Mouse (Mus musculus) frontal cortex, postnatal 36 days (tissue): ENCODE measurements around the gene Elmo1.

ENCODE experiments used
- DNase-seq, 2 experiments: peaks; one replicate each; pipeline ENCODE4 v3.0.0; 2022; ENCODE audit warnings: low spot score in 2 of 2

Elmo1 gene

DNA sequence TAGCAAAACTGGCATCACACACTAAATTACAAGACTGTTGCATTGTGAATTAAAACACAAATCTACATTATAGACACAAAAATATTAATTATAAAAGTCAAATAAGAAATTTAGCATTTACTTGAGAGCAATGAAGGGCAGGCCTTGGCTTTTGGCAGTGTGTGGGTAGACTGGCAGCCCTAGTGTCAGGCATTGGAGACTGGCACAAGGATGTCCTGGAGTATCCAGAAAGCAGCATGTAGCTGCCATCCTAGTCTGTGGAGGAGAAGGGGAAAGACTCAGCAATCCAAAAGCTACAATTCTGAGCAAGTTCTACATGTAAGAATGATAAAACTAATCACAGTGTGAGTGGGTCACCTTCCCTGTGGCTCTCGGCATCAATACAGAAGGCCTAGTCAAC is 446.7 kb downstream of the Elmo1 start:
- no peak for DNase-seq

- peak in 1 of 2 experiments; percentile 44 for DNase-seq
Measured at GRCm38 (mm10) chr13:20537487-20537886, 447.1 kb downstream of the Elmo1 start.

DNA sequence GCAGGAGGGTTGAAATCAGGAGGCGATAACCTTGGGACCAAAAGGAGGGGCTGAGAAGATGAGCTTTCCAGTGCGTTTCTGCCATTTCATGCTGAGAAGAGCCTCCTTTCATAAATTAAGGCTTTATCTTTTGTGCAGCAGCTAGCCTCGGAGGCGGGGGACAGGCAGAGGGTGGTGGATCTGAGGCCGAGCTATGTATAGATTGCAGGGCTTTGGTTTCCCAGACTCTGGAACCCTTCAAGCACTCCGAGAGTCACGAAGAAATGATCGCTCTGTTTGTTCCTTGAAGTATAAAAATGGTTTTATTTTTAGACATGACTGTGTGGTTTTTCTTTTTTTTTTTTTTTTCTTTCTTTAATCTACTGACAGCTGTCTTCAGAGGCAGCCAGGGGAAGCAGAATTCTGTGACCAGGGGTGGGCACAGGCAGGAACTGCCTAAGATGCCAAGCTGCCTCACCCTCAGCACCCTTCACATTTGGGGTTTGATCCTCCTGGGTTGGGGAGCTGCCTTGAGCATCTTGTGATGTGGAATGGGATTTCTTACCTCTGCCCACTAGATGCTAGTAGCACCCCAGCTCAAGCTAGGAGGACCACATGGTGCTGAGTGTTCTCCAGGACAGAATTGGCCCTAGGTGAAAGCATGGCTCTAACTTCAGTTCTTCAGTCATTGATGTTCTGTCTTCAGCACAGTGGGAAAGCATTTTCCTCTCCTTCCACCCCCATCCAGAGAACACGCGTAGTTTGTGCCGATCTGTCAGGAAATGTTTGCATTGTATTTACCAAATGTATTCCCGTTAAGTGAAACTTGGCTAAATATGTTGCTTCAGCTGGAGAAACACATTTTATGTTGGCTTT is 448.0 kb downstream of the Elmo1 start:
- DNase-seq: peak; percentile 61 to 77

DNA sequence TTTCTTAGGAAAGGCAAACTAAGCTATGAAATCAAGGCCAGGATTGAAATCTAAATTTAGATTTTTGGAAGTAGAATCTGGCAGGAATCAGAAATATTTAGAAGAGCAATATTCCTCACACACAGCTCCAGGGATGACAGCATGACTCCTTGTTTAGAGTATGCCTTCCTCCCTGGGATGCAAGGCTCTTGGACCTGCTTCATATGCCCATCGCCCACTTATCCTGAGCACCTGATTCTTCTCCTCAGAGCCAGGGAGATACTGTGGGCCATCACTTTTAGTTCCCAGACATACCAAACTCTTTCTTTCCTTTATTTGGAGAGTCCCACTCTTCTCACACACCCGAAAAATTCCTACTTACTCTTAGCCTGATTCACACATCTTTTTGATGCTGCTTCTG is 449.2 kb downstream of the Elmo1 start:
- DNase-seq: peak in 1 of 2 experiments; percentile 33

GRCm38 (mm10) chr13:20546568-20547204 is 456.3 kb downstream of the Elmo1 start:
- no peak for DNase-seq

- DNase-seq: no peak
Measured at GRCm38 (mm10) chr13:20549983-20550382, 459.6 kb downstream of the Elmo1 start.

DNA sequence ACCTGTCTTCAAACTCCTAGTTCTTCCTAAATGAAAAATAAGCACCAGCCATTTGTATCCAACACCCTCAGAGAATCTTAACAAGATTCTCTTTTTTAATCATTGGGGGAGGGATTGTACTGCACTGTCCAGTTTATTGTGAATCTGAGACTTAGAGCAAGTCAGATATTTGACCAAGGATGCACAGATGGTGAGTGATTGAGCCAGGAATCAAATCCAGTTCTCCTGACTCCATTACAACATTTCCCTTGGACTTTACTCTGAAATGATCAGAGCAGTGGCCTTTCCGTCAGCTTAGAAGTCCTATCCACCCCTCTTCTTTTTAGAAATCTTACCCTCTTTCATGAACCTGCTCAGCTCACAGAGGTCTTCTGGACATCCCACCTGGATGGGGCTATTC is 461.2 kb downstream of the Elmo1 start:
- no peak for DNase-seq

DNA sequence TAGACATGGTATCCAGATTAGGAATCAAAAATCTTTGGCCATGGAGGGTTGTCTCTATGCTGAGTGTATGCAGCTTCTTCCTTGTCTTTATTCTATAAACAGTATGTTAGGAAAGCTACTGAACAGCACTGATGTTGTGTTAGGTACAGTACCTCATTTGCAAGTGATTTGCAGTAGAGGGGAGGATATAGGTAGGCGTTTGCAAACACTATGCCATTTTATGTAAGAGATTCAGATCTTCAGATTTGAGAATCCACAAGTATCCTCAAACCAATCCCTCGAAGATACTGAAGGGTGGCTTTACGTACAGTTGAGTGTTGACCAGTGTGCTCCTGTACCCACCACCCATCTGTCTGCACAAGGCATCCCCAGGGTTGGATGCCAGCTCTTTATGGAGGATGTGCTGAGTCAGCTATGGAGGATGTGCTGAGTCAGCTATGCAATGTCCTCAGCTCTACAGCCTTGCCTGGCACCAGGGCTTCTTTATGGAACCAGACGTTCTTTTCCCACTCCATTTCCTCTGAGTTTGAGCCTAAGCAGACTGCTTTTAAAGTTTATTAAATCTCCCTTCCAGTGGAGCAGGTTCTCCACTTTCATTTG is 465.6 kb downstream of the Elmo1 start:
- peak in 1 of 2 experiments; percentile 22 for DNase-seq

- no peak for DNase-seq
Measured at GRCm38 (mm10) chr13:20556739-20557138, 466.3 kb downstream of the Elmo1 start.

DNA sequence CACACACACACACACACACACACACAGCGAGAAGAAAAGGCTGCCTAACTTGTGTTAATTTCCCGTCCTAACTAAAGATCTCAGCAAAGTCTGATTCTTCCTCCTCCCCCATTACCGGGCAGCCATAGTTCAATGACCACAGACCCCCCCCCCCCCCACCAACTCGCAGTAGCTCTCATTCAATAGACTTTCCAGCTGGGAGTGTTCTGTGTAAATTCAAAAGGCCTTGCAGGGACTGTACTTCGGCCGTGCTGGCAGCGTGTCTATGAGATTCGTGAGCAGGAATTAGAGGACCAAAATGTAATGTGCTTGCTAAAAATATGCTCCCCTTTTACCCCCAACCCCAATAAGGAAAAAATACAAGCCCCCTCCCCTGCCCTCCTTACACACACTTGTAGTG is 466.8 kb downstream of the Elmo1 start:
- no peak for DNase-seq

DNA sequence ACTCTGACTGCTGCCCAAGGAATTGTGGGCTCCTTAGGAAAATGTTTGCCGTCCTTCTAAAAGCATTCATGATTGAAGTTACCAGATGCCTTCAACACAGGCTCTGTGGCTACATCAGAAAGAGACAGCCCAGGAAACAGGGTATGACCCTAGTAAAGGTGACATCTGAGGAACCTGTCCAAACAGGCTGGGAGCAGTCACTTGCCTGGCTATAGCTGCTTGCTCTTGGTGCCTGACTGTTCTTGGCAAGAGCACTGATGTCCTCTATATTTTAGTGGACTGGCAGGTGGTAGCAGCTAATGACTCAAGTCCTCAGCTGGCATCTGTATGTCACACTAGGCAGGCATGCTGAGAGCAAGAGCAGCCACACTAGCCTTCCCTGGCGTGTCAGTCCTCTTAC is 468.0 kb downstream of the Elmo1 start:
- DNase-seq: no peak

GRCm38 (mm10) chr13:20564414-20564813 is 474.0 kb downstream of the Elmo1 start:
- DNase-seq: no peak

GRCm38 (mm10) chr13:20575186-20575585 is 484.8 kb downstream of the Elmo1 start:
- DNase-seq: no peak

- no peak for DNase-seq
Measured at GRCm38 (mm10) chr13:20585868-20586267, 495.5 kb downstream of the Elmo1 start.

DNA sequence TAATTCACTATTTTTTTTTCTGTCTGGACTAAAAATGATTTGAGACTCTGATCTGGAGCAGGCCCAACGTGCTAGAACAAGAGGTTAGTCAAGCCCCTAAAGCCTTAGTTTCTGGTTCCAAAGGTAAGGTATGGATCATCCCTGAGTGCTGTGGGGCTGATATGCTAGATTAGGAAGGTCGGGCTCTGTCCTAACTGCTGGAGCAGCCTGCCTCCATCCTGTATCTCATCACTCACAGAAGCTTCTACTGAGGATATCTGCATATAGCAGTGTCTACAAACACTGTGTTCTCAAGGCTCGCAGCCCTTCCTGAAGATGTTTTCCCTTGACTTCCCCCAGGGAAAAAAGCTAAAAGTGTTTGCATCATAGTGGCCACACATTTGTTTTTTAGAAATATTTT is 496.1 kb downstream of the Elmo1 start:
- no peak for DNase-seq

GRCm38 (mm10) chr13:20590983-20591382 is 500.6 kb downstream of the Elmo1 start:
- peak in 1 of 2 experiments; percentile 51 for DNase-seq

- peak in 1 of 2 experiments; percentile 24 for DNase-seq
Measured at GRCm38 (mm10) chr13:20597307-20597706, 506.9 kb downstream of the Elmo1 start.

GRCm38 (mm10) chr13:20598618-20599017 is 508.2 kb downstream of the Elmo1 start:
- peak; percentile 32 to 33 for DNase-seq

DNA sequence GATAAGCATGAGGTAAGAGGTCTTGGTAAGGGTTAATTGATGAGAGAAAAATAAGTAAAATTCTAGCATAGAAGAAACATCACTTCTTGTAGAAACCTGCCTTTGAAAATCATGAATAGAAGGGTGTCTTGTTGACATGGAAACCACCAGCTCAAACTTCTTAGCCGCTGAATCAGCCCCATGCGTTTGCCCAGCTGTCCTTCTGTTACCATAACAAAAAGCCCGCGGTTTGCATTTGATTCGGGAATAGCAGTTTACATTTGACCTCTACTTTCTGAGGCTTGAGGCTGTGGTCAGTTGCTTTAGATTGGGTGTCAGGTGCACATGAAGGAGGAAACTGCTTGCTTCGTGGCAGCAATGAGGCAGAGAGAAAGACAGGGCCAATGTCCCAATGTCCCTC is 509.9 kb downstream of the Elmo1 start:
- DNase-seq: peak in 1 of 2 experiments; percentile 24

DNA sequence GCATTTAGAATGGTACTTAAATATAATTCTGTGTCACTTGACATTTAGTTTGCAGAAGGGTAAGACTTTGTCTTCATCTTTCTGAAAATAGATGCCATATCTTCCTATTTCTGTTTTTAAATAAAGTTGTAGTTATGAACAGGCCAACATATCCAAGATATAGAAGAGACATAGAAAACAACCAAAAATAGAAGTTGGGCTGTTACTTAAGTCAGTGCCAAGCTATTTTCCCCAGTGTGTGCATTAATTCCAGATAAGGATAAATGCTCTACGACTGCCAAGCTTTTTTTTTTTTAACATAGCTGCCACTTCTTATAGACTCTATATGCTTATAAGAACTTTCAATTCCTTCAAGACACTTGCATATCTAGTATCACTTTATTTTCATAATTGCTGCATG is 511.0 kb downstream of the Elmo1 start:
- no peak for DNase-seq

DNA sequence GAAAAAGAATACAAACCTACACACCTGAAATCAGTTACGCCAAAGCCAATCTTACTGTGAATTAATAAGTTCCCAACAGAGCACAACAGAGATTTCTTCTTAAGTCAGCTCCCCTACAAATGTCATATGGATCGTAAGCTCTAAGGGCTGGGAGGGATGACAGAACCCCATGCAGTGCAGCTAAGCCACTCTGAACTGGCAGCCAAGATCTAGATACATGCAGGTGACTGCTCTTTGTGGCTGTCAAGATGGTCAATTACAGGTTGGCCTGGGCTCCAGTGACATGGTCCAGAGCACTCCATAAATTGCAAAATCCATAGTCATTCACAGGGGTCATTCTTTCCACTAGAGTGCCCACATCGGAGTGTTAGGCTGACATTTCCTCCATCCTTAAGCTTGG is 516.5 kb downstream of the Elmo1 start:
- DNase-seq: no peak

DNA sequence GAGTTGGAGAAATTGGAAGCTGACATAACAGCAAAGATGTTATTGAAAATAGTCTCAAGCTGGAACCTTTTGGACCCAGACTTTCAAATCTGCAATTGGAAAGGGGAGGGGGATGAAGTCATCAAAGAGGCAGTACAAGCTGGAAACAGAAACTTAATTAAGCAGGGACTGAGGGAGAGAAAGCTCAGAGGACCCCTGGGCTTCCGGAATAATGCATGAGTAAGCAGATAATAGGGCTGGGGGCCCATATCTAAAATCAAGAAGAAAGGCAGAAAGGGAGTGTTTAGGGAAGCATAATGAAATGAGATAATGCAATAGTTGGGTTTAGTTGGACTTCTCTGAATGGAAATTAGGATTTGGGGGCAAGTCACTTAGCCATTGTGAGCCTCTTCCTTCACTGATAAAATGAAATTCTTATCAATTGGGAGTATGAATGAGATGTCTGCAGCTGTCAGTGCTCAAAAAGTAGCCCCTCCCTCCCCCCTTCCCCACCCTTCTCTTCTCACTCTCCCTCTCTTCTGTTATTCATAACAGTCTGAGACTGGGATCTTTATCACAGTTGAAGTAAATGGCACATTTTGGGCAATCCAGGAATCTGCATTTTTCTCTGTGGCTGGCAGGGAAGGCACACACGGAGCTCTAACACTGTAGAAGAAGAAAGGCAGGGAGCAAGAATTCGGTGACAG is 518.8 kb downstream of the Elmo1 start:
- no peak for DNase-seq
